Mouse (Mus musculus) ZHBTc4 (cell line): Measurements from ENCODE around the gene Dok1.

Experiments
- DNase-seq: peaks from one replicate; pipeline ENCODE4 v3.0.0-alpha.2; 2011; ENCODE audit warnings: low read depth, low spot score

The Dok1 gene

GRCm38 (mm10) chr6:83014482-83015466, 18.5 kb downstream of the Dok1 start:
- no peak for DNase-seq

- DNase-seq = no peak
These were observed 19.8 kb downstream of the Dok1 start for GRCm38 (mm10) chr6:83013444-83013843.

GRCm38 (mm10) chr6:83011756-83012155, 21.5 kb downstream of the Dok1 start:
- DNase-seq = no peak

- no peak for DNase-seq
These were observed 22.0 kb downstream of the Dok1 start for GRCm38 (mm10) chr6:83011255-83011654.

- DNase-seq = no peak
These were observed 23.3 kb downstream of the Dok1 start for GRCm38 (mm10) chr6:83010010-83010409.

- DNase-seq = no peak
These were observed 24.6 kb downstream of the Dok1 start for GRCm38 (mm10) chr6:83008659-83009058.

GRCm38 (mm10) chr6:83006114-83006513, 27.2 kb downstream of the Dok1 start:
- DNase-seq = no peak

- no peak for DNase-seq
These were observed 27.7 kb downstream of the Dok1 start for GRCm38 (mm10) chr6:83005444-83006011.

GRCm38 (mm10) chr6:83004872-83005271, 28.4 kb downstream of the Dok1 start:
- no peak for DNase-seq

- no peak for DNase-seq
These were observed 29.0 kb downstream of the Dok1 start for GRCm38 (mm10) chr6:83004309-83004708.

- no peak for DNase-seq
These were observed 29.4 kb downstream of the Dok1 start for GRCm38 (mm10) chr6:83003850-83004249.

- no peak for DNase-seq
These were observed 30.2 kb downstream of the Dok1 start for GRCm38 (mm10) chr6:83003082-83003481.

GRCm38 (mm10) chr6:82999986-83000385, 33.3 kb downstream of the Dok1 start:
- no peak for DNase-seq

- peak; percentile 39 for DNase-seq
These were observed 34.9 kb downstream of the Dok1 start for GRCm38 (mm10) chr6:82998326-82998725.

- no peak for DNase-seq
These were observed 35.7 kb downstream of the Dok1 start for GRCm38 (mm10) chr6:82997511-82998102.

- DNase-seq = peak; percentile 94
These were observed 36.4 kb downstream of the Dok1 start for GRCm38 (mm10) chr6:82996740-82997315.

GRCm38 (mm10) chr6:82994372-82994771, 38.9 kb downstream of the Dok1 start:
- DNase-seq = no peak

GRCm38 (mm10) chr6:82993696-82994095, 39.6 kb downstream of the Dok1 start:
- DNase-seq = no peak

- no peak for DNase-seq
These were observed 45.8 kb downstream of the Dok1 start for GRCm38 (mm10) chr6:82987411-82987971.
